Mouse (Mus musculus): ENCODE data around the gene Vstm2a. TPM values are rescaled to one million over a fixed set of nuclear protein-coding genes. Genes with fewer than 3 reads are reported as not detected.
A peak's percentile ranks its signal among the peaks of the same experiment; 100 is the strongest.

Gene Vstm2a
- polyA plus RNA-seq, 1 experiment from 2014 or later, result 0.11 TPM

DNA sequence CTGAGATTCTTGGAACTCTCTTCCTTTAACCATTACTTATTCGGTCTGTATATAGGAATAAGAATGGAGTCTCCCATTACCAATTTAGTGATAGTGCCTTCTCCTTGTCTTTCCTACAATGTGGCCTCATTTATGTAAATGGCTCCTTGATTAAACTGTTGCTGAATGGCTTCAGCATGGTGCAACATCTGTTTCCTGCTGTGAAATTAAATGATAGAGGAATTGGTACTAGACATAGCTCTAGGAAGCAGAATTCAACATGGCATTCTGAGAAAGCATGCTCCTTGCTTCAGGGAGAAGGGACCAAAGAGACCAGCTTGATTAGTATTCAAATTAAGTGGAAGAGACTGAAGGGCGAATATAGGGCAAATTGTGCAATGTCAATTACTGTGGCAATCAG, 57.6 kb downstream of the Vstm2a start:
- Histone ChIP-seq H3K9ac (no peak overlapping the region), H3K36me3 (no peaks in the 10 kb centered on the region), H3K4me2 (no peak overlapping the region), H3K27me3 (no peaks in the 10 kb centered on the region), H3K4me1 (no peaks in the 10 kb centered on the region), H3K4me3 (no peak overlapping the region), H3K9me3 (no peaks in the 10 kb centered on the region), H3K27ac (no peak overlapping the region)
- WGBS, result 75% methylated on average over 2 of the region's 2 CpGs
- ATAC-seq (ENCODE audit: borderline replicate concordance, extremely low read depth, low FRiP score, low TSS enrichment), result no peak

- Histone ChIP-seq H3K4me3 (no peak overlapping the region), H3K4me1 (no peaks in the 10 kb centered on the region), H3K4me2 (no peak overlapping the region), H3K27ac (no peak overlapping the region), H3K27me3 (no peaks in the 10 kb centered on the region), H3K9ac (no peak overlapping the region), H3K9me3 (no peaks in the 10 kb centered on the region), H3K36me3 (no peaks in the 10 kb centered on the region)
- ATAC-seq (ENCODE audit: borderline replicate concordance, extremely low read depth, low FRiP score, low TSS enrichment), result no peak
- 52% methylated on average over 3 of the region's 3 CpGs for WGBS
These were observed 87.7 kb downstream of the Vstm2a start for GRCm38 (mm10) chr11:16345179-16345578.

GRCm38 (mm10) chr11:16345676-16346075, 88.2 kb downstream of the Vstm2a start:
- ATAC-seq (ENCODE audit: borderline replicate concordance, extremely low read depth, low FRiP score, low TSS enrichment), result no peak
- WGBS, result 72% methylated on average over 3 of the region's 3 CpGs

GRCm38 (mm10) chr11:16351915-16352314, 94.4 kb downstream of the Vstm2a start:
- Histone ChIP-seq H3K27ac (no peak overlapping the region), H3K4me3 (no peak overlapping the region), H3K36me3 (no peaks in the 10 kb centered on the region), H3K4me2 (no peak overlapping the region), H3K9ac (no peak overlapping the region), H3K27me3 (no peaks in the 10 kb centered on the region), H3K9me3 (no peaks in the 10 kb centered on the region), H3K4me1 (no peaks in the 10 kb centered on the region)
- ATAC-seq (ENCODE audit: borderline replicate concordance, extremely low read depth, low FRiP score, low TSS enrichment), result no peak
- 85% methylated on average over 4 of the region's 4 CpGs for WGBS

More at GRCm38 (mm10) chr11:16345676-16346075, 88.2 kb downstream of the Vstm2a start:
- Histone ChIP-seq H3K4me2 (no peak overlapping the region), H3K9me3 (no peaks in the 10 kb centered on the region), H3K4me3 (no peak overlapping the region), H3K9ac (no peak overlapping the region), H3K27me3 (no peaks in the 10 kb centered on the region), H3K36me3 (no peaks in the 10 kb centered on the region), H3K27ac (no peak overlapping the region), H3K4me1 (no peaks in the 10 kb centered on the region)

GRCm38 (mm10) chr11:16354356-16354755, 96.8 kb downstream of the Vstm2a start:
- ATAC-seq (ENCODE audit: borderline replicate concordance, extremely low read depth, low FRiP score, low TSS enrichment), result no peak
- no peaks in the 10 kb centered on the region for H3K4me1 ChIP-seq
- no peak overlapping the region for H3K4me3 ChIP-seq
- H3K4me2 ChIP-seq, result no peak overlapping the region
- H3K9me3 ChIP-seq, result no peaks in the 10 kb centered on the region
- H3K27me3 ChIP-seq, result no peaks in the 10 kb centered on the region
- no peaks in the 10 kb centered on the region for H3K36me3 ChIP-seq
- no peak overlapping the region for H3K9ac ChIP-seq
- H3K27ac ChIP-seq, result no peak overlapping the region

- H3K9me3 ChIP-seq, result no peaks in the 10 kb centered on the region
- WGBS, result 67% methylated on average over 8 of the region's 8 CpGs
- H3K4me1 ChIP-seq, result no peaks in the 10 kb centered on the region
- H3K4me3 ChIP-seq, result no peak overlapping the region
- no peak for ATAC-seq (ENCODE audit: borderline replicate concordance, extremely low read depth, low FRiP score, low TSS enrichment)
- H3K27ac ChIP-seq, result no peak overlapping the region
- H3K4me2 ChIP-seq, result no peak overlapping the region
- no peaks in the 10 kb centered on the region for H3K27me3 ChIP-seq
- H3K36me3 ChIP-seq, result no peaks in the 10 kb centered on the region
- H3K9ac ChIP-seq, result no peak overlapping the region
These were observed 109.5 kb downstream of the Vstm2a start for GRCm38 (mm10) chr11:16366852-16367587.

DNA sequence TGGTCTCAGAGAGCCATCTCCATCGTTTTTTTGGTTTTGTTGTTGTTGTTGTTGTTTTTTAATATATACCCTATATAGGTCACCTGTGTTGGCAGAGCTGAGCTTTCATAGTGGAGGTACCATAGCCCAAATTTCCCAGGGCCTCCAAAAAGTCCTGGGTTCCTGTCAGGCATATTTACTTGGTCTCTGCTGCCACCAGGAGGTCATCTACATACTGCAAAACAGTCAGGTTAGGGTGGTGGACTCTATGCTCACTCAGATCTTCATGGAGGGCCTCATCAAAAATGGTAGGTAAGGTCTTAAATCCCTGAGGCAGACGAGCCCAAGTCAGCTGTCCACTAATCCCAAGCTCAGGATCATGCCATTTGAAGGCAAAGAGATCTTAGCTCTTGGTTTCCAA, 146.1 kb downstream of the Vstm2a start:
- no peaks in the 10 kb centered on the region for H3K36me3 ChIP-seq
- no peak overlapping the region for H3K27ac ChIP-seq
- H3K9ac ChIP-seq, result no peak overlapping the region
- no peaks in the 10 kb centered on the region for H3K27me3 ChIP-seq
- no peak for ATAC-seq (ENCODE audit: borderline replicate concordance, extremely low read depth, low FRiP score, low TSS enrichment)
- H3K4me1 ChIP-seq, result no peaks in the 10 kb centered on the region
- H3K4me3 ChIP-seq, result no peak overlapping the region
- H3K9me3 ChIP-seq, result no peaks in the 10 kb centered on the region
- 26% methylated on average over 2 of the region's 2 CpGs for WGBS
- no peak overlapping the region for H3K4me2 ChIP-seq

GRCm38 (mm10) chr11:16411736-16412135, 154.2 kb downstream of the Vstm2a start:
- no peak overlapping the region for H3K4me2 ChIP-seq
- H3K9me3 ChIP-seq, result no peaks in the 10 kb centered on the region
- ATAC-seq (ENCODE audit: borderline replicate concordance, extremely low read depth, low FRiP score, low TSS enrichment), result no peak
- no peaks in the 10 kb centered on the region for H3K36me3 ChIP-seq
- H3K27me3 ChIP-seq, result no peaks in the 10 kb centered on the region
- no peak overlapping the region for H3K9ac ChIP-seq
- H3K4me3 ChIP-seq, result no peak overlapping the region
- H3K27ac ChIP-seq, result no peak overlapping the region
- H3K4me1 ChIP-seq, result no peaks in the 10 kb centered on the region
- 28% methylated on average over 1 of the region's 1 CpGs for WGBS

- H3K4me2 ChIP-seq, result no peak overlapping the region
- no peaks in the 10 kb centered on the region for H3K36me3 ChIP-seq
- H3K9me3 ChIP-seq, result no peaks in the 10 kb centered on the region
- 22% methylated on average over 4 of the region's 4 CpGs for WGBS
- no peak overlapping the region for H3K4me3 ChIP-seq
- no peaks in the 10 kb centered on the region for H3K27me3 ChIP-seq
- peak; percentile 75; the same call in 1 of the 2 replicates for ATAC-seq (ENCODE audit: borderline replicate concordance, extremely low read depth, low FRiP score, low TSS enrichment)
- no peaks in the 10 kb centered on the region for H3K4me1 ChIP-seq
- no peak overlapping the region for H3K9ac ChIP-seq
- no peak overlapping the region for H3K27ac ChIP-seq
These were observed 155.1 kb downstream of the Vstm2a start for GRCm38 (mm10) chr11:16412609-16413008.

DNA sequence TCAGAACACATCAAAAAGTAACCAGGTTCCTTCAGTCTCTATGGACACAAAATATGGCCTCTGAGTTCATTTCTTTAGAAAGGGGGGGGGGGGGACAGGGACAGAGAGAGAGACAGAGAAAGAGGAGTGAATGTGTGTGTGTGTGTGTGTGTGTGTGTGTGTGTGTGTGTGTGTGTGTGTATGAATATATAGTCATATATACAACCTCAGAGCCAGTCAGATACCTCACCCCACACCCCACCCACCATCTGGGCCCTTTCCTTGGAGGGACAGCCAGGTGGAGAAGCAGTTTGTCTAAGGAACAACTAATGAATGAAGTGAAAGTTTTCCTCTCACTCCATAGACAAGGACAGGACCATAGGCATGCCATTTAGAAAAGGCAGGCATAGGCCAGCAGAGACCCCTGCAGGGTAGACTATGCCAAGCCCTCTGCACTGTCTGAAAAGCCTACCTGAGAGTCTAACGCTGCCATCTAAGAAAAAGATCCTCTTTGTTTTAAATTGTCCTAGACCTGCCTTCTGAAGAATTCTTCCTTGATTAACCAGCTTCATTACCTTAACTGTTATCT, 155.6 kb downstream of the Vstm2a start:
- H3K27me3 ChIP-seq, result no peaks in the 10 kb centered on the region
- H3K4me3 ChIP-seq, result no peak overlapping the region
- H3K36me3 ChIP-seq, result no peaks in the 10 kb centered on the region
- H3K9ac ChIP-seq, result no peak overlapping the region
- 37% methylated on average over 1 of the region's 1 CpGs for WGBS
- no peaks in the 10 kb centered on the region for H3K4me1 ChIP-seq
- no peak overlapping the region for H3K4me2 ChIP-seq
- no peak for ATAC-seq (ENCODE audit: borderline replicate concordance, extremely low read depth, low FRiP score, low TSS enrichment)
- no peak overlapping the region for H3K27ac ChIP-seq
- H3K9me3 ChIP-seq, result no peaks in the 10 kb centered on the region

DNA sequence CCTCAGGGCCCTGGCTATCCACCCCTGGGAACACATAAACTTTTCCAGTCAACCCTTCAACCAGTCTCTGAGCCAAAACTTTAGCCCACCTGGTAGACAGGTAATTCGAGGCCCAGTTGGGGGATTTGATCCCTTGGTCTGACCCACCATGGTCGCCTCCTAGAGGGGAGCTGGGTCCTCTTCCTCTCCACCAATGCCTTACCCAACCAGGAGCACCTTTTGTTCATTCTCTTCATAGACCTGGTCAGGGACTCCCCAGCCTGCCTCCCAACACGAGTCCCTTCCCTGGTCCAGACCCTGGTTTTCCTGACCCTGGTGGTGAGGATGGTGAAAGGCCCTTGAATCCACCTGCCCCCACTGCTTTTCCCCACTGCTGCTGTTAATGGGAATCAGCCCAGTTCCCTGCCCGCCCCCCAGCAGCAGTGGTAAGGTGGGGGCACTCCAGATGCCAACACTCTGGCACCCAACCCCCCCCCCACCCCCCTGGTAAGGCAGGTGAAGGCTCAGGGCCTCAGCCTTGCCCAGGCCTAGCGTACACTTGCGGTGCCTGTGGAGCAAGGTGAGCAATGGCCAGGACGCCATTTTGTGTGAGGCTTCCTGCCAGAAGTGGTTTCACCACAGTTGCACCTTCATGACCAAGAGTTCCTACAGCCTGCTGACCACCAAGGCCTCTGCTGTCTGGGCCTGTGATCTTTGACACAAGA, 182.2 kb downstream of the Vstm2a start:
- H3K4me1 ChIP-seq, result no peaks in the 10 kb centered on the region
- ATAC-seq (ENCODE audit: borderline replicate concordance, extremely low read depth, low FRiP score, low TSS enrichment), result peak; percentile 57; the same call in 1 of the 2 replicates
- H3K4me2 ChIP-seq, result no peak overlapping the region
- no peak overlapping the region for H3K4me3 ChIP-seq
- no peaks in the 10 kb centered on the region for H3K9me3 ChIP-seq
- no peak overlapping the region for H3K9ac ChIP-seq
- no peaks in the 10 kb centered on the region for H3K36me3 ChIP-seq
- 85% methylated on average over 7 of the region's 7 CpGs for WGBS
- H3K27ac ChIP-seq, result no peak overlapping the region
- H3K27me3 ChIP-seq, result no peaks in the 10 kb centered on the region

All from lung, embryonic 15.5 days (tissue).